Mouse (Mus musculus) adrenal gland, postnatal 4 days (tissue): ENCODE results near the gene Gm28557. TPM values are rescaled to one million over a fixed set of nuclear protein-coding genes. Genes with fewer than 3 reads are reported as not detected.
"Not testable (repeated sequence)": the region's sequence is repeated elsewhere in the genome, so short reads cannot be mapped to it uniquely, and the experiment has no call there.

Source experiments
- DNase-seq, 2 experiments: peaks; one replicate each; pipeline ENCODE4 v3.0.0; 2021 to 2022; ENCODE audit warnings: low spot score in 2 of 2, mixed read lengths in 2 of 2
- long read RNA-seq, 2 experiments: library from polyadenylated mRNA; stranded (forward); transcript quantifications; one replicate each; pipeline ENCODE4 v2.0.0; 2021
- total RNA-seq, 2 experiments: library from RNA; stranded (reverse); gene quantifications; 2 replicates each; pipeline ENCODE4 v1.2.3; 2021

The Gm28557 gene
- 1 to 10 TPM; 3.3 to 3.8 TPM for total RNA-seq
- long read RNA-seq, experiment 1, partial matches to known transcripts, result 0 of 2 reads
- long read RNA-seq, experiment 1, other reads (novel, unspliced or antisense), result 1 of 2 reads
- long read RNA-seq, experiment 2, partial matches to known transcripts, result 0 of 4 reads
- long read RNA-seq, experiment 2, other reads (novel, unspliced or antisense), result 3 of 4 reads

DNA sequence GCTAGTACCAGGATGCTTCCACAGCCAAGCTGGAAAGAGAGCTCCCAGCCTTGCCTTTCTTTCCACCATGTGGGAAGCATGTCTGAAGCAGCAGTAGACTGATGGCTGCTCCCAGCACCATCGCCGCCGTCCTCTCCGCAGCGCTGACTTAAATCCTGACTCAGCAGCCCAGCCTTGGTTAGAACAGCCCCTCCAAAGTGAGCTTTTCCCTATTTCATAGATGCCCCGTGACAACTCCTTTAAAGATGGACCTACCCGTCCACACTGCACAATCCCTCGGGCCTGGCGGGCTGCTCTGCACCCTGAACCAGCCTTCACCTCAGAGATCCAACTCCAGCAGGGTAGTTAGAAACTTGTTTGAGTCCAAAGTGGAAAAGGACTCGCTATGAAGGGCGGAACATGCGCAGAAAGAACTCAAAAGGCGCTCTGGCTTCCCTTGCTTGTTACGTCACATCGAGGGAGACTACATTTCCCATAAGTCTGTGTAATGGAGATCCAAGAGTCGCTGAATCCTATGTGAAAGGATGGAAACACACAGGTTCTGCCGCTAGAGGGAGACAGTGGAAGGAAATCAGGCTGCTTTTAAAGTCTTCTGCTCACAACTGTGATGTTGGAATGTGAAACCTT lies at the start of gene Gm28557:
Gene Gm28557, minus strand, starts transcription at position 411 of the 627 bp plus-strand sequence.
- peak; percentile 14 to 71 for DNase-seq

GRCm38 (mm10) chr13:67128038-67128721 lies 19.8 kb upstream of the Gm28557 start:
- DNase-seq, result peak; percentile 18 to 51

- DNase-seq, result not testable (repeated sequence)
Measured at GRCm38 (mm10) chr13:67127507-67127906, 19.1 kb upstream of the Gm28557 start.

DNA sequence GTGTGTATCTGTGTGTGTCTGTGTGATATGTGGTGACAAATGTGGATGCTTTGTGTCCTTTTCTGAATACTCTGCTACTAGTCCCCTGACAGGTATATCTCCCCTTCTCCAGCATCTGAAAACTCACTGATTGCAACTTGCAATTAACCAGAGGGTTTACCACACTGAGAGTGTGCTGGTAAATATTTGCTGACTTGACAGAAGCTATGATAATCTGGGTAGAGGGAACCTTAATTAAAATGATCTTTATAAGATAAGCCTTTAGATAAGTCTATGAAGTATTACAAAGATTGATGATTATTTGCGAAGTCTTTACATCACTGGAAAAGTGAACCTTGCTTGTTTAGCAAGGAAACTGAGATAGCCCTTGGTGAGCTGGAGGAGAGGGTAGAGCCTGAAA lies 16.1 kb upstream of the Gm28557 start:
- no peak for DNase-seq

DNA sequence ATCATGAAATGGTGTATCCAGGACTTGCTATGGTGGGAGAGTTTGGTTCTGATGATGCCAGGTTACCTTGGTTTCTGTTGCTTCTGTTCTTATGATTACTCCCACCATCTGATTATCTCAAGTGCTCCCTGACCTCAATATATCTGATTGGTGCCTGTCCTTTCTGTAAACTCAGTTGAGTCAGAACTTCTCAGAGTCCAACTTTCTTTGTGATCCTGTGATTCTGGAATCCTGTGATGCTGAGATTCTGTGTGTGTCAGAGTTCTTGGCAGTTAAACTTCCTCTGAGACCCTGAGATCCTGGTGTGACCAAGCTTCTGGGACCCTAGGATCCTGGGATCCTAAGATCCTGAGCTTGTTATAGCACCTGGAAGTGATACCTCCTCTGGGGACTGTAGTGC lies 13.0 kb upstream of the Gm28557 start, which contains the start of gene Zfp759:
Gene Zfp759, plus strand, starts transcription at position 301 of the 400 bp plus-strand sequence.
- DNase-seq, result not testable (repeated sequence)

DNA sequence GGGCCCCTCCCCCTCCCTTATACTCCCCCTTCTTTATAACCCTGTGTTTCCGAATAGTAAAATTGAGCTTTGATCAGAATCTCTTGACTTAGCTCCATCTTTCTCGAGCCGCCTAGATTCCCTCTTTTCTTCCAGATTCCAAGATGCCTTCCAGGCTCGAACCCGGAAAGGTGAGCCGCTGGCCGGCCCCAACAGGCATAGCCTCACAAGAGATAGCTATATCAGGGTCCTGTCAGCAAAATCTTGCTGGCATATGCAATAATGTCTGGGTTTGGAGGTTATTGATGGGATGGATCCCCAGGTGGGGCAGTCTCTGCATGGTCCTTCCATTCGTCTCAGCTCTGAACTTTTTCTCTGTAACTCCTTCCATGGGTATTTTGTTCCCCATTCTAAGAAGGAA lies 7.8 kb upstream of the Gm28557 start, which contains the start of gene Rslcan18:
Gene Rslcan18, minus strand, starts transcription at position 101 of the 400 bp plus-strand sequence.
- not testable (repeated sequence) for DNase-seq

- DNase-seq, result no peak
Measured at GRCm38 (mm10) chr13:67113287-67113686, 4.9 kb upstream of the Gm28557 start.

DNA sequence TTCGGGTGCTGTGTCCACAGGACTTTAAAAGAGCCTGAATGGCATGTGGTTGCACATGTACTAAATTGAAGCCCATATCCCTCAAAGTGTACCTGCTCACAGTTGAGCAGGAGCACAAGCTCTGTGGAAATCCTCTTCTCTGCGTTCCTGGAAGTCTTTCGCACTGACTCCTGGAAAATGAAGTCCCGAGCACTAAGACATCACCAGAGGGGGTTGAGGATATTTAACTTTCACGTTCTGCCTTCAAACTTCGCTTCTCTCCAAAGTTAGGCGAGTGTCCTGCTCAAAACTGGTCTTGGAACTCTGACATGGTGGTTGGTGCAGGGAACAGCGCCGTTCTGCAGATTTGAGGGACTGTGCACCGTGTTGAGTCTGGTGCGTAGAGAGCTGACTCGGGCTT lies 3.7 kb upstream of the Gm28557 start:
- DNase-seq, result no peak

GRCm38 (mm10) chr13:67108821-67109206 lies 410 bp upstream of the Gm28557 start:
- DNase-seq, result no peak

DNA sequence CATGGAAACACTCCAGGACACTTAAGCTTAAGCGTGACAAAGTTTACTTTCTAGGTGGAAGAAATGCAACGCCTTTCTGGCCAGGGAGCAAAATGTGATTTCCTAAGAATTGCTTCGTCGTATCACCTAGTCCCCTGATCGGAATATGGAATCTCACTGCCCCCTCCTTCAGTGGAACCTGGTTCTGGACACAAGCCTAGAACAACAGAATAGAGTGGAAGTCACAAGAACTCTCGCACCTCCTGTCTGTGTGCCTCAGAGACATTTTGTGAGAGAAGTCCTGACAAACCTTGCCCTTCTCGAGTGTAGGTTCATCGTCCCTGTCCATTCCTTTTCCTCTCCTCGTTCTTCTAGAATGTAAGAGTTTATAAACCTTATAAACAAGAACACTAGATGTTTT lies 723 bp downstream of the Gm28557 start:
- no peak for DNase-seq

GRCm38 (mm10) chr13:67097876-67098275 lies 10.5 kb downstream of the Gm28557 start, which contains the start of gene Zfp708:
Gene Zfp708 (minus strand): TSS chr13:67097976.
- DNase-seq, result no peak

GRCm38 (mm10) chr13:67090154-67090553 lies 18.2 kb downstream of the Gm28557 start:
- no peak for DNase-seq

GRCm38 (mm10) chr13:67081946-67082345 lies 26.5 kb downstream of the Gm28557 start:
- no peak for DNase-seq

- peak; percentile 42 to 54 for DNase-seq
Measured at GRCm38 (mm10) chr13:67081142-67081713, 27.2 kb downstream of the Gm28557 start.

DNA sequence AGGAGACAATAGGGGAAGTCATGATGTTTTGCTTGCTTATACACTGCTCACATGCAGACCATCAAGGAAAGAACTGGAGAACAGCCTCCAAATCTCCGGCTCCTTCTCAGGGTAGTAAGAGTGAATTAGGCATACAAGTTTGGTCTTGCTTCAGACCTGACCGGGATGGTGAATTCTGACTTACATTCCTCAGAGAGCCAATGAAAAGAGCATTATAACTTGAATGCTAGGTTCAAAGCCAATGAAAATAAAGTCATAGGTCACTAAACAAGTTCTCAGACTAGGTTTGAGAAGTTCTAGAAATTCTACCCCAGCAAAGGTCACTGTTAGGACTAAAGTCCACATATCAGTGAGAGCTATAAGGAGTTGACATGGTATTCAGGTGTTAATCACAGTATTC lies 31.2 kb downstream of the Gm28557 start:
- no peak for DNase-seq

DNA sequence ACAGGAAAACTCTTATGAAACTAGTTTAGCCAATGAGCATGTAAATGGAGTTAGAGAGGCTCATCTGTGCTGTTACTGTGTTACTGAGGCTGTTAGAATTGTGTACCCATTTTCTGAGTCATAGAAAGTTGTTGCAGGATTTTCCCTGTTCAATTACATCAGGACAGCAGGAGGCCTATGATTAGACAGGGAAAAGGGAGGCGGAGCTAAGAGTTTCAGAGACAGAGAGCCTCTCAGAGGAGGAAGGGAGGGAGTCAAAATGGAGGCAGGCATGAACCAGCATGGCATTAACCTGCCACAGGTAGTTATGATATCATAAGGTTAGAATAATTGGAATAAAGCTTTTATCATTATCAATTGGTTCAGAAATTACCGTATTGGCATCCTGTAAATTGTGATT lies 35.6 kb downstream of the Gm28557 start:
- DNase-seq, result no peak

GRCm38 (mm10) chr13:67065386-67065785 lies 43.0 kb downstream of the Gm28557 start:
- DNase-seq, result no peak

DNA sequence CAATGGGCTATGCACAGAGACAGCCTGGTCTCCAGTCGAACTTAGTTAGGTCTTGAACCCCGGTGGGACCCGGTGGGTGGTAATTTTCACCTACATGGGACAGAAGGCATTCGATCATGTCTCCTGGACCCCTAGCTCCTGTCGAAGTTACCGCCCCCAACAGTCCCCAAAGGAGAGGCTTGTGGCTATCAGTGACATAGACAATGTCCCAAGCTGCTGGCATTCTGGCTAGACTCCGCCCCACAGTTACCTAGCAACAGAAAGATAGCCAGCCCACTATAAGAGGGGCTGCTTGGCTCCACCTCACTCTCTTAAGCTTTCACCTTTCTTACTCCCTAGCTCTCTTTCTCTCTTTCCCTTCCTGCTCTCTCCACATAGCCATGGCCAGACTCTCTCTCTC lies 46.0 kb downstream of the Gm28557 start:
- no peak for DNase-seq

DNA sequence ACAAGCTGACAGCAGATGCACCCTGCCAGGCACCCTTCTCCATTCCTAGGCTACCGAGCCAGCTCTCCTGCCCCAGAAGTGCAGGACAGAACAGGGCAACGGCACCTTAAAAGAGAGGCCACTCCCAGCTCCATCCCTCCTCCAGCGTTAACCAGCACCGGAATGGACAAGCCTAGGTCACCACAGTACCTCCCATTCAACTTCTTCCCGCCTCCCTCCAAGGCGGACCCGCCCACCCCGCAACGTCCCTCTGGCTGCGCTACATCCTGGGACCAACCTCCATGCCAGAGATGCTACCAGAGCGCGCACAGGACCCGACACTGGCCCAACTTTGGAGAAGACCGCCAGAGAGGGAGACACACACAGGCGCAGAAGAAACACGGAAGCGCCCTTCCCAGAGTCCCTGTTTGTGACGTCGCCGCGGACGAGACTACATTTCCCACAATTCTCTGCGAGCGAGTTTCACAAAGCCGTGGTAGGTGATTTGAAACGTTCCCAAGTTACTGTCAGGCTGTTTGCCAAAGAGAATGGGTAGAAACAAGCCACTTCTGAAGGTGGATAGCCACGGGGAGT lies 47.5 kb downstream of the Gm28557 start, which contains the start of gene Zfp712:
Gene Zfp712, minus strand, starts transcription at position 385 of the 573 bp plus-strand sequence.
- DNase-seq, result peak; percentile 49 to 74

- no peak for DNase-seq
Measured at GRCm38 (mm10) chr13:67060161-67060785, 48.1 kb downstream of the Gm28557 start.
